Comparison of ENCODE assay signal across 19 mouse cellular contexts in genomic region chr10:122534714-122535113, GRCm38 (mm10).
DNase-seq lines count a peak whose midpoint lies in the region; ATAC-seq lines count a peak whose summit lies in the region.
"Had no signal": no experiment of that assay in that cellular context is flagged by ENCODE, and none has a peak within 500 bp of the region (broad histone marks: within the 10 kb centered on the region; RNA-seq: fewer than 3 reads in every experiment).

No protein-coding gene starts in this region.

- no peak overlapping the region for H3K4me3 ChIP-seq in embryonic facial prominence, embryonic 14.5 days (ENCODE audit: low read depth, low read length)
- H3K4me3 ChIP-seq in intestine, embryonic 15.5 days (replicated peaks), result no peak overlapping the region
- H3K4me3 ChIP-seq: forebrain, embryonic 12.5 days; liver, embryonic 12.5 days; neural tube, embryonic 15.5 days; stomach, embryonic 15.5 days had no signal

- WGBS in embryonic facial prominence, embryonic 14.5 days, result 56% methylated on average over 5 of the region's 5 CpGs
- 77% methylated on average over 5 of the region's 5 CpGs for WGBS in intestine, embryonic 15.5 days

- peak; percentile 91 for DNase-seq in heart, adult 11 months
- no peak for DNase-seq in heart, postnatal 4 days
- DNase-seq in kidney, postnatal 14 days, result peak; percentile 34
- DNase-seq in kidney, adult 11 months, result no peak
- DNase-seq in embryonic facial prominence, embryonic 14.5 days (ENCODE audit: low spot score), result peak; percentile 33
- DNase-seq in testis, postnatal 10 days (ENCODE audit: low spot score), result peak; percentile 48
- DNase-seq: cerebellum, adult 11-12 months; cerebellum, postnatal 36 days; right cerebral cortex, adult 18-20 months; spleen, adult 18-20 months; thymus, postnatal 25 days had no signal

- H3K27me3 ChIP-seq in embryonic facial prominence, embryonic 14.5 days (replicated peaks; ENCODE audit: control insufficient read depth, insufficient read depth, low read length), result no peaks in the 10 kb centered on the region
- no peaks in the 10 kb centered on the region for H3K27me3 ChIP-seq in intestine, embryonic 15.5 days (replicated peaks)
- H3K27me3 ChIP-seq: forebrain, embryonic 12.5 days; liver, embryonic 12.5 days; neural tube, embryonic 15.5 days; stomach, embryonic 15.5 days had no signal

- H3K36me3 ChIP-seq in embryonic facial prominence, embryonic 14.5 days (ENCODE audit: control insufficient read depth, insufficient read depth, low read length), result no peaks in the 10 kb centered on the region
- no peaks in the 10 kb centered on the region for H3K36me3 ChIP-seq in intestine, embryonic 15.5 days
- H3K36me3 ChIP-seq: forebrain, embryonic 12.5 days; liver, embryonic 12.5 days; neural tube, embryonic 15.5 days; stomach, embryonic 15.5 days had no signal

- H3K9me3 ChIP-seq in embryonic facial prominence, embryonic 14.5 days (ENCODE audit: control insufficient read depth, low read length), result no peaks in the 10 kb centered on the region
- H3K9me3 ChIP-seq in intestine, embryonic 15.5 days, result 0 out of 2 replicates have a peak, but pooled peaks cover 3% of the 10 kb centered on the region
- H3K9me3 ChIP-seq: forebrain, embryonic 12.5 days; liver, embryonic 12.5 days; neural tube, embryonic 15.5 days; stomach, embryonic 15.5 days had no signal

- H3K9ac ChIP-seq in embryonic facial prominence, embryonic 14.5 days (ENCODE audit: low read depth, low read length), result no peak overlapping the region
- no peak overlapping the region for H3K9ac ChIP-seq in intestine, embryonic 15.5 days
- H3K9ac ChIP-seq: forebrain, embryonic 12.5 days; liver, embryonic 12.5 days; neural tube, embryonic 15.5 days; stomach, embryonic 15.5 days had no signal

- no peak for ATAC-seq in embryonic facial prominence, embryonic 14.5 days (ENCODE audit: low read depth)
- no peak for ATAC-seq in intestine, embryonic 15.5 days
- ATAC-seq: hindbrain, embryonic 16.5 days; liver, embryonic 12.5 days; lung, postnatal 0 days; Patski had no signal

- no peak overlapping the region for H3K27ac ChIP-seq in embryonic facial prominence, embryonic 14.5 days (replicated peaks; ENCODE audit: low read depth, low read length)
- H3K27ac ChIP-seq in intestine, embryonic 15.5 days, result no peak overlapping the region
- H3K27ac ChIP-seq: forebrain, embryonic 12.5 days; liver, embryonic 12.5 days; neural tube, embryonic 15.5 days; stomach, embryonic 15.5 days had no signal

- no peak overlapping the region for H3K4me2 ChIP-seq in embryonic facial prominence, embryonic 14.5 days (ENCODE audit: low read depth, low read length)
- no peak overlapping the region for H3K4me2 ChIP-seq in intestine, embryonic 15.5 days (replicated peaks)
- H3K4me2 ChIP-seq: forebrain, embryonic 12.5 days; liver, embryonic 12.5 days; neural tube, embryonic 15.5 days; stomach, embryonic 15.5 days had no signal

- no peaks in the 10 kb centered on the region for H3K4me1 ChIP-seq in embryonic facial prominence, embryonic 14.5 days (ENCODE audit: control insufficient read depth, insufficient read depth, low read length)
- no peaks in the 10 kb centered on the region for H3K4me1 ChIP-seq in intestine, embryonic 15.5 days (replicated peaks)
- H3K4me1 ChIP-seq: forebrain, embryonic 12.5 days; liver, embryonic 12.5 days; neural tube, embryonic 15.5 days; stomach, embryonic 15.5 days had no signal

Comparison
In these comparisons a context has a peak if more than half of its experiments do, and no peak if none do; other contexts are left out.
1. DNase-seq: peak in heart, adult 11 months (single experiment), kidney, postnatal 14 days (single experiment), embryonic facial prominence, embryonic 14.5 days (single experiment) and testis, postnatal 10 days (single experiment); none in heart, postnatal 4 days (single experiment) and kidney, adult 11 months (single experiment).